In the genomic region with DNA sequence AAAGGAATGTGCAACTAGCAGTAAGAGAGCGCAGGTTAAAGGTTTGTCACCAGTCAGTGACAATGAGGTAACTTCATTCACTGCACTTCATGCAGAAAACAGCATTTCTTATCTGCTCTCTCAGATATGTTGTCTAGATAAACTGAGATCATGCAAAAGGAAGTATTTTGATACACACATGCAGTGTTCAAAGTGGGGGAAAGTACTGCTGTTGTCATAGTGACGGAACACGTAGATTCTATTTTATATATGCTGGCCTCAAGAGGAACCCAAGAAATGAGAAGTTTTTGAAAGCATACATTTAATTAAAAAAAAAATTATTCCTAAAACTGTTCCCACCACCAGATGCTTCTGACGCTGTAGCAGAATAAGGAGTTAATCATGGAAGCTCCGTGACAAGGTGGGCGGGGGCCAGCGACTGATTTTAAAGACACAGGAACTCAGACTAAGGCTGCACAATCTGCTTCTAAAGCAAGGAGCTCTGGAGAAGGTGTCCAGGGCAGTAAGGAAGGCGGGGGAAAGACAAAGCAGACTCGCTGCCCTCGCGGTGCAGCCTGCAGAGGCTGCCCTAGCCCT, we compare ENCODE assay signal across 13 mouse cellular contexts. TPM values are rescaled to one million over a fixed set of nuclear protein-coding genes. Genes with fewer than 3 reads are reported as not detected.
DNase-seq lines count a peak whose midpoint lies in the region.
"Had no signal": no experiment of that assay in that cellular context is flagged by ENCODE, and none has a peak within 500 bp of the region (broad histone marks: within the 10 kb centered on the region; RNA-seq: fewer than 3 reads in every experiment).

No protein-coding gene starts in this region.

- peak; percentile 31 for DNase-seq in left cerebral cortex, adult 11 months (ENCODE audit: low spot score)
- DNase-seq in left cerebral cortex, postnatal 4 days = no peak
- peak; percentile 63 for DNase-seq in layer of hippocampus, adult 9-11 months
- peak; percentile 80 for DNase-seq in right cerebral cortex, adult 18-20 months
- DNase-seq in lung, postnatal 14 days = no peak
- no peak for DNase-seq in cerebellum, adult 9-11 months
- no peak for DNase-seq in lung, adult 18-20 months
- no peak for DNase-seq in thymus, postnatal 4 days
- DNase-seq: adrenal gland, adult 8-10 months; cerebellum, adult 2 months; gastrocnemius, postnatal 10 days; retina, postnatal 1 day had no signal

- intact Hi-C loops in left cerebral cortex, postnatal 4 days (cut with DNase I) = loop anchor here (5.0 kb wide), 1 partner anchor 65 kb away; a partner anchor contains a TSS

RNA-seq across cellular contexts. Expression of a gene that starts 21.6 kb away (rescaled TPM):
- 10 to 100 TPM; 26.4 to 27.5 TPM for total RNA-seq in left cerebral cortex, postnatal 4 days (2021)

RNA-seq across cellular contexts. Expression of a gene that starts 31.5 kb away (rescaled TPM):
- total RNA-seq in left cerebral cortex, postnatal 4 days (2021) = 10 to 100 TPM; 85.3 to 88.6 TPM

RNA-seq across cellular contexts. Expression of a gene that starts 51.5 kb away (rescaled TPM):
- 1 to 10 TPM; 3.7 to 4.5 TPM for total RNA-seq in left cerebral cortex, postnatal 4 days (2021)
- total RNA-seq: heart, adult 8-10 months had no signal

Comparison
In these comparisons a context has a peak if more than half of its experiments do, and no peak if none do; other contexts are left out.
1. DNase-seq: peak in left cerebral cortex, adult 11 months (single experiment), layer of hippocampus, adult 9-11 months (single experiment) and right cerebral cortex, adult 18-20 months (single experiment); none in left cerebral cortex, postnatal 4 days (single experiment), lung, postnatal 14 days (single experiment), cerebellum, adult 9-11 months (single experiment), lung, adult 18-20 months (0 of 2) and thymus, postnatal 4 days (single experiment).